Comparison of ENCODE assay signal across 21 mouse cellular contexts in the genomic region with DNA sequence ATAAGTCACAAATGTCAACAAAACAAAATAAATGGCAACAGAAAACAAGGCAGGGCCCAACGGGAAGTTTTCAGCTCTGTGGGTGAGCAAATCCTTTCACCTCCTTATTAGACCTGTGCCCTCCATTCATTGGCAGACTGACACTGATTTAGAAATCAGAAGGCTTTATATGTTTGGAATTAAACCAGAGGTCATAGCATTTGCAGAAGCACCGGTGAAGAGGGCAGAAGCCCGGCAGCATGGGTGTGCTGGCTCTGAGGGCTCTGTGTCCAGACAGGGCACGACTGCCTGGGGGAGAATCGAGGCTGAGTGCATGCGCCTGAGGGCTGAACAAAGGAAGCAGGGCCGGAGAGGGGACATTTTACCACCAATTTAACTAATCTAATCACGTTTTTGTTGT.
DNase-seq lines count a peak whose midpoint lies in the region; ATAC-seq and TF ChIP-seq lines count a peak whose summit lies in the region.
"Had no signal": no experiment of that assay in that cellular context is flagged by ENCODE, and none has a peak within 500 bp of the region (broad histone marks: within the 10 kb centered on the region; RNA-seq: fewer than 3 reads in every experiment).

No protein-coding gene starts in this region.

- no peak for ATAC-seq in forebrain, embryonic 11.5 days (replicated peaks; ENCODE audit: low FRiP score)
- no peak for ATAC-seq in forebrain, embryonic 16.5 days
- ATAC-seq in heart, embryonic 15.5 days (replicated peaks; ENCODE audit: insufficient number of reproducible peaks, insufficient read depth, low FRiP score, low read depth) = no peak
- ATAC-seq in lung, embryonic 15.5 days (ENCODE audit: borderline replicate concordance, extremely low read depth, low FRiP score, low TSS enrichment) = peak; percentile 40; the same call in 1 of the 2 replicates
- no peak for ATAC-seq in heart, postnatal 0 days (ENCODE audit: insufficient read depth, low read depth)
- ATAC-seq: midbrain, embryonic 13.5 days had no signal

- intact Hi-C loops in heart, postnatal 10 days (cut with DNase I) = loop anchor here (10.0 kb wide), 1 partner anchor 601 kb away; no protein-coding TSS in a partner anchor

- no peaks in the 10 kb centered on the region for H3K9me3 ChIP-seq in forebrain, embryonic 11.5 days (ENCODE audit: control insufficient read depth, low read length)
- H3K9me3 ChIP-seq in forebrain, embryonic 16.5 days (ENCODE audit: control insufficient read depth, low read length) = no peaks in the 10 kb centered on the region
- H3K9me3 ChIP-seq in heart, embryonic 15.5 days (replicated peaks) = no peaks in the 10 kb centered on the region
- no peaks in the 10 kb centered on the region for H3K9me3 ChIP-seq in lung, embryonic 15.5 days
- no peaks in the 10 kb centered on the region for H3K9me3 ChIP-seq in heart, postnatal 0 days (replicated peaks; ENCODE audit: control insufficient read depth, low read length)
- H3K9me3 ChIP-seq: forebrain, embryonic 12.5 days; midbrain, embryonic 13.5 days; neural tube, embryonic 13.5 days had no signal

- H3K36me3 ChIP-seq in forebrain, embryonic 11.5 days (ENCODE audit: control insufficient read depth, insufficient read depth, low read length) = no peaks in the 10 kb centered on the region
- H3K36me3 ChIP-seq in forebrain, embryonic 16.5 days (ENCODE audit: control insufficient read depth, insufficient read depth) = no peaks in the 10 kb centered on the region
- no peaks in the 10 kb centered on the region for H3K36me3 ChIP-seq in heart, embryonic 15.5 days
- H3K36me3 ChIP-seq in lung, embryonic 15.5 days = no peaks in the 10 kb centered on the region
- H3K36me3 ChIP-seq in heart, postnatal 0 days (replicated peaks; ENCODE audit: control insufficient read depth, insufficient read depth, low read length) = no peaks in the 10 kb centered on the region
- H3K36me3 ChIP-seq: forebrain, embryonic 12.5 days; midbrain, embryonic 13.5 days; neural tube, embryonic 13.5 days had no signal

- TF ChIP-seq CTCF in heart, postnatal 0 days (IDR thresholded peaks at IDR 0.05; ENCODE audit: low read depth) = no peak

- no peak overlapping the region for H3K9ac ChIP-seq in forebrain, embryonic 11.5 days (ENCODE audit: low read length)
- no peak overlapping the region for H3K9ac ChIP-seq in forebrain, embryonic 16.5 days (replicated peaks; ENCODE audit: low read depth, low read length)
- peak overlapping the region; percentile 14; the same call in 1 of the 2 replicates for H3K9ac ChIP-seq in heart, embryonic 15.5 days
- no peak overlapping the region for H3K9ac ChIP-seq in lung, embryonic 15.5 days
- H3K9ac ChIP-seq in heart, postnatal 0 days (replicated peaks; ENCODE audit: low read depth, low read length) = no peak overlapping the region
- H3K9ac ChIP-seq: forebrain, embryonic 12.5 days; midbrain, embryonic 13.5 days; neural tube, embryonic 13.5 days had no signal

- H3K4me2 ChIP-seq in forebrain, embryonic 11.5 days (ENCODE audit: low read depth, low read length, severe bottlenecking) = no peak overlapping the region
- no peak overlapping the region for H3K4me2 ChIP-seq in forebrain, embryonic 16.5 days (ENCODE audit: low read length)
- H3K4me2 ChIP-seq in heart, embryonic 15.5 days = no peak overlapping the region
- no peak overlapping the region for H3K4me2 ChIP-seq in lung, embryonic 15.5 days
- H3K4me2 ChIP-seq in heart, postnatal 0 days (ENCODE audit: low read depth, low read length) = no peak overlapping the region
- H3K4me2 ChIP-seq: forebrain, embryonic 12.5 days; midbrain, embryonic 13.5 days; neural tube, embryonic 13.5 days had no signal

- H3K4me1 ChIP-seq in forebrain, embryonic 11.5 days (replicated peaks; ENCODE audit: control insufficient read depth, insufficient read depth, low read length) = 0 out of 2 replicates have a peak, but pooled peaks cover 3% of the 10 kb centered on the region
- H3K4me1 ChIP-seq in forebrain, embryonic 16.5 days (replicated peaks; ENCODE audit: control insufficient read depth, insufficient read depth, low read length) = peaks cover 6% of the 10 kb centered on the region
- H3K4me1 ChIP-seq in heart, embryonic 15.5 days (replicated peaks) = peaks cover 59% of the 10 kb centered on the region
- H3K4me1 ChIP-seq in lung, embryonic 15.5 days = peaks cover 51% of the 10 kb centered on the region
- peaks cover 52% of the 10 kb centered on the region for H3K4me1 ChIP-seq in heart, postnatal 0 days (ENCODE audit: control insufficient read depth, insufficient read depth)

- H3K27me3 ChIP-seq in forebrain, embryonic 11.5 days (ENCODE audit: control insufficient read depth, insufficient read depth, low read length) = no peaks in the 10 kb centered on the region
- H3K27me3 ChIP-seq in forebrain, embryonic 16.5 days (replicated peaks; ENCODE audit: control insufficient read depth, insufficient read depth, low read length) = no peaks in the 10 kb centered on the region
- no peaks in the 10 kb centered on the region for H3K27me3 ChIP-seq in heart, embryonic 15.5 days
- no peaks in the 10 kb centered on the region for H3K27me3 ChIP-seq in lung, embryonic 15.5 days
- no peaks in the 10 kb centered on the region for H3K27me3 ChIP-seq in heart, postnatal 0 days (ENCODE audit: control insufficient read depth, insufficient read depth, low read length)
- H3K27me3 ChIP-seq: forebrain, embryonic 12.5 days; midbrain, embryonic 13.5 days; neural tube, embryonic 13.5 days had no signal

- WGBS in forebrain, embryonic 11.5 days = 37% methylated on average over 8 of the region's 8 CpGs
- 36% methylated on average over 8 of the region's 8 CpGs for WGBS in forebrain, embryonic 16.5 days
- WGBS in heart, embryonic 15.5 days = 62% methylated on average over 8 of the region's 8 CpGs
- WGBS in lung, embryonic 15.5 days = 50% methylated on average over 8 of the region's 8 CpGs
- WGBS in heart, postnatal 0 days = 41% methylated on average over 8 of the region's 8 CpGs

- no peak for TF ChIP-seq EP300 in heart, postnatal 0 days (IDR thresholded peaks at IDR 0.05; ENCODE audit: low read depth)

- H3K4me3 ChIP-seq in forebrain, embryonic 11.5 days (ENCODE audit: low read depth, low read length) = no peak overlapping the region
- H3K4me3 ChIP-seq in forebrain, embryonic 16.5 days (replicated peaks; ENCODE audit: low read length) = no peak overlapping the region
- H3K4me3 ChIP-seq in heart, embryonic 15.5 days = no peak overlapping the region
- H3K4me3 ChIP-seq in lung, embryonic 15.5 days = no peak overlapping the region
- H3K4me3 ChIP-seq in heart, postnatal 0 days (ENCODE audit: low read depth, low read length) = no peak overlapping the region
- H3K4me3 ChIP-seq: forebrain, embryonic 12.5 days; midbrain, embryonic 13.5 days; neural tube, embryonic 13.5 days had no signal

- DNase-seq in forebrain, embryonic 11.5 days (ENCODE audit: low spot score) = peak; percentile 27
- no peak for DNase-seq in heart, postnatal 10 days
- DNase-seq in lung, postnatal 36 days = no peak
- DNase-seq in heart, postnatal 0 days (ENCODE audit: low spot score) = peak; percentile 17
- no peak for DNase-seq in cerebellum, adult 11-12 months
- DNase-seq: B cell, adult 2 months; cerebellum, adult 18-20 months; cerebellum, postnatal 36 days; gastrocnemius, postnatal 36 days; kidney, adult 18-20 months; layer of hippocampus, postnatal 36 days; liver; lung, adult 2 months; thymus, postnatal 36 days had no signal

- H3K27ac ChIP-seq in forebrain, embryonic 11.5 days (ENCODE audit: low read depth, low read length) = no peak overlapping the region
- H3K27ac ChIP-seq in forebrain, embryonic 16.5 days (ENCODE audit: low read length) = no peak overlapping the region
- H3K27ac ChIP-seq in heart, embryonic 15.5 days = no peak overlapping the region
- H3K27ac ChIP-seq in lung, embryonic 15.5 days = no peak overlapping the region
- peak overlapping the region; percentile 39 for H3K27ac ChIP-seq in heart, postnatal 0 days (ENCODE audit: low read depth)
- H3K27ac ChIP-seq: forebrain, embryonic 12.5 days; kidney, postnatal 0 days; midbrain, embryonic 13.5 days; neural tube, embryonic 13.5 days had no signal

Comparison
In these comparisons a context has a peak if more than half of its experiments do, and no peak if none do; other contexts are left out.
1. DNase-seq: peak in forebrain, embryonic 11.5 days (single experiment) and heart, postnatal 0 days (single experiment); none in heart, postnatal 10 days (0 of 2), lung, postnatal 36 days (single experiment) and cerebellum, adult 11-12 months (single experiment).